In genomic region chrX:162949811-162950439, GRCm38 (mm10) we compare ENCODE assay signal across 8 mouse cellular contexts. TPM values are rescaled to one million over a fixed set of nuclear protein-coding genes. Genes with fewer than 3 reads are reported as not detected.
A peak's percentile ranks its signal among the peaks of the same experiment; 100 is the strongest.
DNase-seq lines count a peak whose midpoint lies in the region; ATAC-seq and TF ChIP-seq lines count a peak whose summit lies in the region.
"Had no signal": no experiment of that assay in that cellular context is flagged by ENCODE, and none has a peak within 500 bp of the region (broad histone marks: within the 10 kb centered on the region; RNA-seq: fewer than 3 reads in every experiment).

No protein-coding gene starts in this region.

- H3K4me3 ChIP-seq in kidney, postnatal 0 days (replicated peaks; ENCODE audit: low read depth, low read length): no peak overlapping the region
- H3K4me3 ChIP-seq: erythroblast, embryonic 14.5 days had no signal

- peak; percentile 73 for TF ChIP-seq CTCF in kidney, postnatal 0 days (IDR thresholded peaks at IDR 0.05; ENCODE audit: low read depth)

- H3K4me2 ChIP-seq in kidney, postnatal 0 days (ENCODE audit: low read length): no peak overlapping the region

- no peaks in the 10 kb centered on the region for H3K9me3 ChIP-seq in kidney, postnatal 0 days (replicated peaks; ENCODE audit: low read length)

- peak; percentile 57 for DNase-seq in kidney, postnatal 0 days (ENCODE audit: low spot score)
- DNase-seq in kidney, adult 18-20 months: no peak
- DNase-seq in NIH3T3 (ENCODE audit: low read depth): peak; percentile 86
- peak; percentile 33 for DNase-seq in cerebellum, adult 9-11 months
- peak; percentile 50 for DNase-seq in kidney, postnatal 14 days
- peak; percentile 72 for DNase-seq in lung, postnatal 36 days
- DNase-seq in telencephalon, adult 2 months (ENCODE audit: low read depth, low spot score): peak; percentile 31

- no peaks in the 10 kb centered on the region for H3K4me1 ChIP-seq in kidney, postnatal 0 days (replicated peaks; ENCODE audit: insufficient read depth, low read length)

- WGBS in kidney, postnatal 0 days: 37% methylated on average over 3 of the region's 3 CpGs

- H3K36me3 ChIP-seq in kidney, postnatal 0 days (ENCODE audit: insufficient read depth, low read length): no peaks in the 10 kb centered on the region

- ATAC-seq in kidney, postnatal 0 days (replicated peaks; ENCODE audit: low FRiP score, low read depth): no peak

- no peak overlapping the region for H3K9ac ChIP-seq in kidney, postnatal 0 days (ENCODE audit: low read depth, low read length)

- H3K27me3 ChIP-seq in kidney, postnatal 0 days (ENCODE audit: insufficient read depth, low read length): no peaks in the 10 kb centered on the region

- no peak overlapping the region for H3K27ac ChIP-seq in kidney, postnatal 0 days

RNA-seq across cellular contexts. Expression of gene S100g, which starts 14.5 kb away (rescaled TPM):
- polyA plus RNA-seq in kidney, postnatal 0 days (2015; fragmentation: Nextera tagmentation; extraction: Ambion mirVana): 5,307 and 6,196 TPM in 2 replicates
- polyA plus RNA-seq: erythroblast, embryonic 14.5 days had no signal

RNA-seq across cellular contexts. Expression of gene Ctps2, which starts 48.9 kb away (rescaled TPM):
- 83.8 and 90.5 TPM in 2 replicates for polyA plus RNA-seq in kidney, postnatal 0 days (2015; fragmentation: Nextera tagmentation; extraction: Ambion mirVana)
- polyA plus RNA-seq: erythroblast, embryonic 14.5 days had no signal
